Mouse (Mus musculus): Measurements from ENCODE around the gene Fchsd2.
"Not testable (repeated sequence)": the region's sequence is repeated elsewhere in the genome, so short reads cannot be mapped to it uniquely, and the experiment has no call there.

The Fchsd2 gene

DNA sequence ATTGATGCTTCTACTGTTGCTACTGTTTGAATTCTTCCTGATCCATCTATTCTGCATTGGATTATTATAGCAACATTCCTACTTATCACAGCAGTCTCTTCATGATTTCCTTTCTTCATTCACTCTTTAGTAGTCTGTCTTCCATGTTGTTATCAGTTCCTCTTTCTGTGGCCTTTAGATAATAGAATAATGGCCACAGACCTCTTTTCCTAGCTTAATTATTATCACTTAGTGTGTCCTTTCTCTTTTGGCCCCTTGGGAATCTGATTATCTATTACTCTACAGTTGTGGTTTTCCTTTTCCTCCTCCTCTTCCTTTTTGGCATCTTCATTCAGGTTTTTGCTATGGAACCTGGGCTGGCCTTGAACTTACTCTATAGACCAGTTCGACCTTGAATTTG lies 21.7 kb downstream of the Fchsd2 start:
- no peak for DNase-seq (ENCODE audit: low spot score)

DNA sequence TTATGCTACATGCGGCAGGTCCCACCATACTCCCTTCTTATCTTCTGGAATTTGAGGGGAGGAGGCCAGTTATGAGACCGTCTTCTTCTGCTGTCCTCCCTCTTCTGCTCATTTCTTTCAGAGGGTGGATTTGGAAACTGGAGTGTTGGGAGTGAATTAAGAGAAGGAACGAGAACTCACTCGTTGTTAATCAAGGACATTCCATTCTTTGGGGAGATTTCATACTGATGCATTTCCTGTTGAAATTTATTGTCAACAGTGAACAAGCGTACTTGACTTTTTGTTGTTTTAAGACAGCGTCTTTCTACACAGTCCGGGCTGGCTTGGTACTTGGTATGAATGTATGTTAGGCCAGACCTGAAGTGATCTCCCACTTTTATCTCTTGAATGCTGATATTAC lies 26.7 kb downstream of the Fchsd2 start:
- DNase-seq (ENCODE audit: low spot score): no peak

DNA sequence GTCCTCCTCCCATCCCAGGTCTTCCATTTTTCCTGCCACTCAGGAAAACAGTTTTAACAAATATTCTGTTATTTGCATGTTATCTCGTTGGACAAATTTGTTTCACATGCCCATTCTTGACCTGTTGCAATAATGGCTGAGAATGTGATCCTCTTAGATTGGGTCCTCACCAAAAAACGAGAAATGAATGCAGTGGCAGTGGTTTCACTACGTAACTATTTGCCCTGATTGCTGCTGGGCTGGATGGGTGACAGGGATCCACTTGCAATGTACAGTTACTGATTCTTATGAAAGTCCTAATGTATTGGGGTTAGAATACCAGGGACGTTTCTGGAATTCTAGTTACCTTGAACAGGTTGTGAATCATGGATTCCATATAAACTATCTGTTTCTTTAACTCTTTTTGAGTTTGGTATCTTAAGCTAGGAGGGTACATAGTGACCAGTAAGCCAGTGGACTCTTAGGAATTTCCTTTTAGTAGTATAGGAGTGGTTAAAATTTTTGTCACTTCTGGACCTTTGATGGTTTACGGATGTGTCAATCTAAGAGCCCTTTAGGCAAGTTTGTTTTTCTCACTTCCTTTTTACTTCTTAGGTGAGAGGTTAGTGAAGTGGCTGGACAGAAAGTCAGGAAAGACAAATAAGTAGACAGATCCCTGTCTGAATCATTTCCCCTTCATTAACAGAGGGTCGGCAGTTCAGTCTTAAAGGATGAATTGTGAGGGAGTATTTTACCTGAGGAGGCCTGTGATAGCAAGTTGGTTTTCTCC lies 31.1 kb downstream of the Fchsd2 start:
- DNase-seq (ENCODE audit: low spot score): no peak

DNA sequence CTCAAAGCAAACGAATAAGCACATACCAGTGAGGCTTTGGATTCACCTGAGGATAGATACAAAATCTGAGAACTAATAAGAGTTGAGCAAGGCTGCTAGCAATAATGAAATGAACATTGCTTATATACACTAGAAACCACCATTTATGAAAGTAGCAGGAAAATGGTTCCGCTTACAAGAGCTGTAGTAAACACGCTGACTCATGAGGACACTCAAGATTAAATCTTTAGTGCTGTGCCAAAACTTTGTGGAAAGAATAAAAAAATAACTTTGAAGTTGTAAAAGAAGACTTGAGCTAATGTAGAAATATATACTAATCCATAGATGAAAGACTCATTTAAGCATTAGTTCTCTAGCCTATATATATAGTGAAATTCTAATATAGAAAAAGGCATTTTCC lies 35.1 kb downstream of the Fchsd2 start:
- DNase-seq (ENCODE audit: low spot score): no peak

DNA sequence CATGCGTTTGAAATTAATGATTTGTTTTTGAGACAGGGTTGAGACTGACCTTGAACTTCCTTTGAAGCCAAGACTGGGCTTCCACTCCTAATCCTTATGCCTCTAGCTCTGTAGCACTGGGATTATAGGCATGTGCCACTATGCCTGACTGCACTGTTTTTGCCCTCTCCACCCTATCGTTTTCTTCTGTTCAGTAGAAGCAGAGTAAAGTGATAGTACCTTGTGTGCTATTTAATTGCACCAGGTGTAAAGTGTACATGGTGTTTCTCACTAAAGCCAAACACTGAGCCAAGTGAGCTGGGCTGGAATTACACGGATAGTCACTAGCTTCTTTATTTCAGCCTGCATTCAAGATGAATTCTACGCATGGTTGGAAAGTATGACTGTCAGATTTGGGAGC lies 35.9 kb downstream of the Fchsd2 start:
- no peak for DNase-seq (ENCODE audit: low spot score)

DNA sequence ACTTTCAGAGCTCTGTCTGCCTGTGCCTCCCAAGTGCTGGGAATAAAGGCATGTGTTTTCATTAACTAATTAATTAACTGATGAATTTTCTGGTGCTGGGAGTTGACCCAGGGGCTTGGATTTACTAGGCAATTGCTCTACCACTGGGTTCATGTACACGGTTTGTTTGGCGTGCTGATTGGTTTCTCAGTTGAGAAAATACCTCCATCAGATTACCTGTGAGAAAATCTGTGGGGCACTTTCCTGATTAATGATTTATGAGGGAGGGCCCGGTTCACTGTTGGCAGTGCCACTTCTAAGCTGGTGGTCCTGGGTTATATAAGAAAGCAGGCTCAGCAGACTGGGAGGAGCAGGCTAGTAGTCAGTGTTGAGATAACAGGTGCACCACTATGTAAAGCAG lies 38.0 kb downstream of the Fchsd2 start:
- DNase-seq (ENCODE audit: low spot score): no peak

DNA sequence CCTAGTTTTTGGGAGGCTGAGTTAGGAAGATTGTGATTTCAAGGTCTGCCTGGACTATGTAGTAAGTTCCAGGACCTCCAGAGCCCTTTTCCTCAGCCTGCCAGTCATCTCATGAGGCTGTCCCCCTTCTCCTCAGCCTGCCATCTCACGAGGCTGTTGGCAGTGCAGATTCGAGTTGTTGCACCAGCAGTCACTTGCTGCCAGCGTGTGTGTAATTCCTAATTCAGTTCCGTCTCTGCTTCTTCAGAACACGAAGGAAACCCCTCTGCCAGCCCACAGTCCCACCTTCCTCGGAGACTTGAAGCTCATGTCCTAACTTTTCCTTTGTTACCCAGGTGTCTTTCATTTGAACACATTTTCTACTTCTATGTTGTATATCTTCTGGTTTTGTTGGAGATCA lies 38.6 kb downstream of the Fchsd2 start:
- DNase-seq (ENCODE audit: low spot score): no peak

DNA sequence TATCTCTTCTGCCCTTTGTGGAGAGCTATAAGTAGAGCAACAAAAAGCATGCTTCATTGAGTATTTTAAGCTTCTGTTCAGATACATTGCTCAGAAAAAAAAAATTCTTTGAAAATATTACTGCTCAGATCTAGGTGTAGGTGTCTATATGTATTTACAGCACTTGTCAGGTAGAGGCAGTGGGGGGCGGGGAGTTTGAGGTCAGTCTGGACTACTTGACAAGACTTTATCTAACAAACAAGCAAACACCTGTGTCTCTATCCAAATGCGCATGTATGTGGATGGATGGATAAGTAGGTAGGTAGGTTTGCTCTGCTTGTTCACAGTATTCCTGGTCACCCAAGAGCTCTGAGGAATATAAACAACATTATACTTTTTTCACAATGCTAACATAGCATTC lies 40.9 kb downstream of the Fchsd2 start:
- no peak for DNase-seq (ENCODE audit: low spot score)

DNA sequence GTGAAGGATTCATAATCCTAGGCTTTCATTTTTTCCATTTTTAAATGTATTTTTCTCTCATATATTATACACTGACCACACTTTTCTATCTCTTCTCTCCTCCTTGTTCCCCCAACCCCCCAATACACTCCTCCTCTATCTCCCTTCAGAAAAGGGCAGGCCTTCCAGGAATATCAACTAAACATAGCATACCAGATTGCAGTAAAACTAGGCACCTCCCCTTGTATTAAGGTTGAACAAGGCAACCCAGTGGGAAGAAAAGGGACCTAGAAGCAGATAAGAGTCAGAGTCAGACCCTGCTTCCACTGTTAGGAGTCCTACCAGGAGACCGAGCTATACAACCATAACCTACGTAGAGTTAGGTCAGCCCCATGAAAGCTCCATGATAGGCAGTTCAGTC lies 41.5 kb downstream of the Fchsd2 start:
- DNase-seq (ENCODE audit: low spot score): no peak

DNA sequence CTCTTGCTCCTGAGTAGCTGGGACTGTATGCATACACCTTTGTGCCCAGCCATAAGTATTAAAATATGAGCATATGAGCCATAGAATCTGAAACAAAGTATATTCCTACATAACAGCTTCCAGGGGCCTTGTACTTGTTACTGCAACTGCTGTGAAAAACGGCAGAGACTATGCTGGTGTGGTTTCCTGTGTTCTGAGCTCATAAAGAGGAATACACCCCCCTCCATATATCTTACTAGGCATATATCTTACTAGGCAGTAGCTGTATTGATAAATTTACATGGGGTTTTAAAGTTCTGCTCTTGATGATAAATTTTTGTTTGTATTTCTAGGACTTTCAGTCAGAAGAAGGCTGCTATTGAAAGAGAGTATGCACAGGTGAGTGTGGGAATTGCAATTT lies 46.2 kb downstream of the Fchsd2 start:
- DNase-seq (ENCODE audit: low spot score): no peak

DNA sequence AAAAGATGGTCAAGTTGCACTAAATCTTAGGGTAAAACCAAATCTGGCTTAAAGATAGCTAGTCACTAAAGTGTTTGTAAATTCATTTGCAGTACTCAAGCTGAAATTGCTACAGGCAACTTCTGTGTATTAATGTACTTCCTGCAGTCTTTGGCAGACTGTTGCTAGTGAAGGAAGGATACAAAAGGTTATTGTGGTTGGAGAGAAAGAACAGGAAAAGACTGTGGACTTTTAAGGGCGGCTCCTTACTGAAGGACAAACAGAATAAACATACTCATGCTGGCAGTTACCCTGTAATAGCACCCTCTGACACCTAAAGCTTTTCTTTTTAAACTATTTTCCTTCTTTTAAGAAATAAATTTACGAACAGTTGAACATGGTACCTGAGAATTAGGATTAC lies 50.2 kb downstream of the Fchsd2 start:
- DNase-seq (ENCODE audit: low spot score): no peak

DNA sequence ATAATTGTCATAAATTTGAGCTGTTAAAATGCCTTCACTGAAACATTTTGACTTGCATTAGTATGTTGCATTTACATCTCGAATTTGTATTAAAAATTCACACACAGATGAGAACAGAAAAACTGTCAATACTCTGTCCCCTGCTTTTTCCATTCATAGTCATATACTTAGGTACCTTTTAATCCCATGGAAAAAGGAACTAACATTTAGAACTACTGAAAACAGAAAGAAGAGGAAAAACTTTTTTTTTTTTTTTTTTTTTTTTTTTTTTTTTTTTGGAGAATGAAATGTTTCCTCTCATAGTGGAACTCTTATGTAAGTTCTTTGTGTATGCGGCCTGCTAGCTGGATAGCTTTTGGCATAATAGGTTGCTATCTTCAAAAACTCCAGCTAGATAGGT lies 51.6 kb downstream of the Fchsd2 start:
- DNase-seq (ENCODE audit: low spot score): no peak

DNA sequence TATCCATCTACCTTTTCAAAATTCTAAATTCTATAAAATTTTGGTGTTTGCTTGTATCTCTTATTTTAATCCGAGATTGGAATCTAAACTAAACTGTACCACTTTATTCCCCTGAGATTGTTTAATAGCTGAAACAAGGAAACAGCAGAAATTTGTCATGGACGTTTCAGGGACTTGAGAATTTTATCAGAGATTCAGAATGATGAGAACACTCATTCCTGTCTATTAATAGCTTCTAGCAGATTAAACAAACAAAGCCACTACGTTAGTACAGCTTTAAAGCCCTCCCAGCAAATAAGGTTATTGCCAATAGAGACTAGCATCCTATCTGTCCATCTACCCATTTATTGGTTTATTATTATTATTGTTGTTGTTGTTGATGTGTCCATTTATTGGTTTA lies 56.4 kb downstream of the Fchsd2 start:
- DNase-seq (ENCODE audit: low spot score): no peak

DNA sequence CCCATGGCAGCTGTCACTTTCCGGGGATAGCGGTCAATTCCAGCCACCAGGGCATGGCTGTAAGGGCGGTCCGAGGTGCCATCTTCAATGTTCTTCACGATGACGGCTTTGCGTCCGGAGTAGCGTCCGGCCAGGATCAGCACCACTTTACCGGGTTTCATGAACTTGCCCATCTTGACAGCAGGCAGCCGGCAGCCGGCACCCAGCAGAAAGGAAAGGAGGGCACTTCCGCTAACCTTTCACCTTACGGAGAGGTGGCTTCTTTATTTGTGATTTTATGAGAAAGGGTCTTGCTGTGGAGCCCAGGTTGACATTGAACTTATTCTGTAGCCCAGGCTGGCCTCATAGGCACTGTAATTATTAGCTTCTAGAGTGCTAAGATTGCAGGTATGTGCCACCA lies 62.2 kb downstream of the Fchsd2 start:
- not testable (repeated sequence) for DNase-seq (ENCODE audit: low spot score)

DNA sequence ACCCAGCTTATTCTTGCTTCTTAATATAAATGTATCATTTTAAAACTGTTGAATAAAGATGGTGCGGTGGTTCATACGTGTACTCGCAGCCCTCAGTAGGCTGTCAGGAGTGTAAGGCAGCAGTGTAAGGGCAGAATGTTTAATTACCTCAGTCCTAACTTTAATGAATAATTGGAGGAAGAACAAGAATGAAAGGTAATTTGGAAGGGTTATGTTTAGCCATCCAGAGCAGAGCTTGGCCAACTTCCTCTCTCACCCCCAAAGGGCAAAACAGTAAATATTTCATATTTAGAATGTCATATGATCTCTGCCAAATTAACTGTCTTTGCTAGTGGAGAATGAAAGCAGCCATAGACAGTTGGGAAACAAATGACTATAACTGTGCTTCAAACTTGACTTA lies 62.6 kb downstream of the Fchsd2 start:
- no peak for DNase-seq (ENCODE audit: low spot score)

DNA sequence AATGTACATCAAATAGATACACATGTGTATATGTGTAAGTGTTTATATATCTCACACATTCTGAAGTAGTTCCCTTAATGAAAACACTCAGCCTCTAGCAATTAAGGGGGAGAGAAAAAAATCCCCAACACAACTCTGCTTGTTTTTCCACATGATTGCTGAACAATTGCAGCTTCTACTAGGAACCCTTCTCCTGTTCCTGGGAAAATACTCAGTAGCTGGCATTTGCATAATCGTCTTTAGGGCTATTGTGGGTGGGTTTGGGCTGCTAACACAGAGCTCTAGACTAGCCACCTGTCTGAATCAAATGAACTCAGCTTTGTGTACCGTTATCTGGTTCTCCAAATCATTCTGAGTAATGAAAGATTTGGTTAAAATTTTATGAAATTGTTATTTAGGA lies 67.6 kb downstream of the Fchsd2 start:
- DNase-seq (ENCODE audit: low spot score): no peak

DNA sequence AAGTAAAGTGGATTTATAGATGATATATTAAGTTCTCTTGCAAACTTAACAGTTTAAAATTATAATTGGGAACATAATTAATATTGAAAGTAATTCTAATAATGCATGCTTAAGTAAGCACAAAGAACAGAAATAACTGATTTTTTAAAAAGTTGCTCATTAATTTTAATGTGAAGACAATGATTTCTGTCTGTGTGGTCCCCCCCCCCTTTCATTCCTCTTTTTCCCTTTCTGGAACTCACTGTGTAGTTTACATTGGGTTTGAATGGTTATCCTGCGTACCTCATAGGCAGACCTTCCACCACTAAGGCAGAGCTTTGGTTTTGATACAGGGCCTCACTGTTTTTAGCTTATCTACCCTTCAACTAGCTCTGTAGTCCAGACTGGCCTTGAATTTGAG lies 70.1 kb downstream of the Fchsd2 start:
- no peak for DNase-seq (ENCODE audit: low spot score)

DNA sequence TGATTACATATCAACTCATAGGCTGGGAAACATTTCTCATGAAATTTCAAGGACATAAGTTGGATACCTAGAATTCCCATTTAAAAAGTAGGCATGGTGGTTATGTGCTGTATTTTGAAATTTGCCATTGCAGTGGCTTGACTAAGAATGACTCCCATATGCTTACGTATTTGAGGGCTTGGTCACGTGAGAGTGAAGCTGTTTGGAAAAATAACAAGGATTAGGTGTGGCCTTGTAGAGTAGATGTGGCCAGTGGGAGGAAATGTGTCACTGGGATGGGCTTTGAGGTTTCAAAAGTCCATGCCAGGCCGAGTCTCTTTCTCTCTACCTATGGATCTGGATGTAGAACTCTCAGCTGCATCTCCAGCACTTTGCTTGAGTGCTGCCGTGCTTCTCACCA lies 71.2 kb downstream of the Fchsd2 start:
- DNase-seq (ENCODE audit: low spot score): no peak

DNA sequence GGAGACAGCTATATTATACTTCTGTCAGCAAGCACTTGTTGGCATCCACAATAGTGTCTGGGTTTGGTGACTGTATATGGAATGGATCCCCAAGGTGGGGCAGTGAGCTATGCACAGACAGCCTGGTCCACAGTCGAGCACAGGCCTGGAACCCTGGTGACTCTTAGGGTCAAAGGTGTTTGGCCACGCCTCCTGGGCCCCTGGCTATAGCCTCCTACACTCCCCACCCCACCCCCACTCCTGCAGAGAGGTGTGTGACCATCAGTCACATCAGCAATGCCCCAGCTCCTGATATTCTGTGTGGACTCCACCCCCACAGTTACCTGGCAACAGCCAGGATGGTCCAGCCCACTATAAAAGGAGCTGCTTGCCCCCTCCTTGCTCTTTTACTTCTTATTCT lies 73.9 kb downstream of the Fchsd2 start:
- peak; percentile 45 for DNase-seq (ENCODE audit: low spot score)

DNA sequence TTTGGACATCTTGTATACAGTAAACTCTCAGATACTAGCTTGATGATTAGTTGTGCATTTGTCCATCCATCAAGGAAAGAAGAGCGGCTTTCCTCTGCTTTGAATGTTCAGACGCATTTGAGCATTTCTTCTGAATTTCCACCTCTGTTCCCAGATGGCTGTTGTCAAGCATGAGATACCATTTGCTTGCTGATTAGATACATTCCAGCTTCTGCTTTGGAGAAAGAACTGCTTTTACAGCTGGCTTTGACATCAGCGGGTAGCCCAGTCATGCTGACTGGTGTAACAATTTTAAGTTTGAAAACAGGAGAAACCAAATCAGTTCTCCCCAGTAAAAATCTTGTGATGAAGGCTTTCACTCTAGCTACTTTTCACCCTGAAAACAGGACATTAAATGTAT lies 77.8 kb downstream of the Fchsd2 start:
- DNase-seq (ENCODE audit: low spot score): no peak

DNA sequence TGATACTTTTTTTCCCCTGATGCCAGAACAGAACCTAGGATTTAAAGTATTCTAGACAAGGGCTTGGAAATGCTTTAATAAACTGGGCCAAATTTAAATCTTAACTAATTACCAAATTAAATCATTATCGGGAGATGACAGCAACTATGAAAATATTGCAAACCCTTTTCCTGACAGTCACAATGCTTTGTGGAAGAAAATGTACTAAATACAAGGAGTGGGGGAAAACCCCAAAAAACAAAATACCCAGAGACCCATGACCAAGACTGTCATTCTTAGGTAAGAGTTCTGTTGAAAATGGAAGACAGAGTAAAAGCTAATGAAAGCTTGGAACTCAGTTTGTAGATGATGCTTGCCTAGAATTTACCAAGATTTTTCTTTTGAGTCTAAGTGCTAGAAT lies 78.3 kb downstream of the Fchsd2 start:
- DNase-seq (ENCODE audit: low spot score): no peak

DNA sequence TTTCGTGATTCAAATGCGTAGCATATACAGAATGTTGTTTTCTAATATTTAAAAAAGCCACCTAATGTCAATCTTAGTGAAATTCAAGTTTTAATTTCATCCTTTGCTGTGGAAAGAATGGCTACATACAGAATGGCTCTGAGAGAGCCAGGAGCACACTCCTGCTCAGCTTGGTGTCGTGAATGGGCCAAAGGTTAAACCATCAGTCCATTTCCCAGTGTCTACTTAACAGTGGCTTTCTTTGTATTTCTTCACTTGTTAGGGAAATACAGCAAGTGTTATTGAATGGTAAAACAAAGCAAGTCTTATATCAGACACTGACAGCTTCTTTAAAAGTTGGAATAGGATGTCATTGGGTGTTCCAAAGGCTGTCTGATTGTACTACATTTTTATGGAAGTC lies 80.7 kb downstream of the Fchsd2 start:
- no peak for DNase-seq (ENCODE audit: low spot score)

DNA sequence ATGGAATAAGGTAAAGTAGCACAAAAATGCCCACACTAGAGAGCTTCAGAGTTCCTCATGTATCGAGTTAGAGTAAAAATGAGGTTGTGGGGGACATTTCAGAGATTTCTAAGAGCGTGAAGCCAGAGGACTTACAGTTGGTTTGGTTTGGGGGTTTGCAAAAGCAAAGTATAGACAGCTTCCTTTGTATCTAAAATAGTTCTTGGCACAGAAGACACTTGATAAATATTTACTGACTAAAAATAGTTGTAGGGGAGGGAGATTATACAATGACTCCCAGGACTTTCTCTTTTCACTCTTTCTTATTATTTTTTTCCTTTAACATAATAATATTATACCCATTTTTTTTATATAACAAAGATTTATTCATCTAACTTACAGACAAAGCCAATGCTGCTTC lies 86.1 kb downstream of the Fchsd2 start:
- DNase-seq (ENCODE audit: low spot score): no peak

DNA sequence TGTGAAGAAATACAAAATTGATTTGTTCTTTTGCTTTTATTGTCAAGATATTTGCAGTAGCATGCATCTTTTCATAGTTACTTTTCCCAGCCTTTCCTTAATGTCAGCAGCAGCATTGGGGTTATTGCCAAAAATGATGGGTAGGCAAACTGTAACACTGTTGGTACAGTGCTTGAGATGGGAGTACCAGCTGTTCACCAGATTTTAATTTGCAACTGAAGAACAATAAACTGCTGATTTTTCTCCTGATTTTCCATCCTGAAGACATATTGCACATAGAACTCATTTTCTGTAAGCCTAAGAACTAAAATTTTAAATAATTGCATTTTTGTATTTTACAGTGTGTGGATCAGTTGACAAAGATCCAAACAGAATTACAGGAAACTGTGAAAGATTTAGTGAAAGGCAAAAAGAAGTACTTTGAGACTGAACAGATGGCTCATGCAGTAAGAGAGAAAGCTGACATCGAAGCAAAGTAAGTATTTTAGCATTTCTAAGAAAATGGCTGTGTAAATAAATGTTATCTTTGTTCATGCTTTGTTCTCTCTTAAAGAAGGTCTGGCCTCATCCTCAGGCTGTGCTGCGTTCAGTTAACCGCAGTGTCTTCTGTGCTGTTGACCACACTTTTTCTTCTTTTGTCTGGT lies 98.8 kb downstream of the Fchsd2 start:
- DNase-seq (ENCODE audit: low spot score): no peak
